Mouse (Mus musculus): ENCODE measurements at regions not wholly inside any gene's neighbourhood (a gene's known extent, or its start where the extent isn't known, plus 50 kb on each side); places are given as distances from the start of the nearest gene placed in this dataset.

DNA sequence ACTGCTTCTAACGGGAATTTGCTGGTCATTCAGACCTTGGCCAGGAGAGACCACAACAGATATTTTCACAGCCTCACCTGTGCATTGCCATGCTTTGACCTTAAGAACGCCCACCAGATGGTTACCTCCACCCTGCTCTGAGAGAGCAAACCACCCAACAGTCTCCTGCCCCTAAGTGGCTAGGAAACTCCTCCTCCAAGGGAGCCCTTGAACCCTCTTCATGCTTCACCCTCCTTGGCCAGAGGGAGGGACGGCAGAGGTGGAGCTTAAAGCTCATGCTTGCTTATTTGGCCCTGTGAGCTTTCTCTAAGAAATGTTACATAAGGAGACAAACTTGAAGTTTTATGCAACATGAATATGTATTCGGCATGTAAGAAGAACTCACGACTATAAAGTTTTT, 645.0 kb upstream of the Gm19410 start:
- no peak for TF ChIP-seq CTCF (IDR thresholded peaks at IDR 0.05; ENCODE audit: borderline replicate concordance, insufficient read depth, low read length)
- TF ChIP-seq POLR2A (IDR thresholded peaks at IDR 0.05; ENCODE audit: low read depth, low read length), result no peak
